Mouse (Mus musculus): ENCODE measurements around the gene Mast4. TPM values are rescaled to one million over a fixed set of nuclear protein-coding genes. Genes with fewer than 3 reads are reported as not detected.

Gene Mast4
- polyA plus RNA-seq, 1 experiment from 2014 or later, result 36.9 TPM

GRCm38 (mm10) chr13:102900531-102900930 lies 433.8 kb downstream of the Mast4 start:
- H3K27me3 ChIP-seq (ENCODE audit: control insufficient read depth, insufficient read depth, low read length), result no peaks in the 10 kb centered on the region
- no peak overlapping the region for H3K4me3 ChIP-seq (ENCODE audit: low read length)
- H3K9me3 ChIP-seq (replicated peaks; ENCODE audit: control insufficient read depth, low read length), result no peaks in the 10 kb centered on the region
- H3K36me3 ChIP-seq (ENCODE audit: control insufficient read depth, insufficient read depth), result no peaks in the 10 kb centered on the region
- no peak overlapping the region for H3K27ac ChIP-seq (ENCODE audit: low read length)
- H3K9ac ChIP-seq (ENCODE audit: low read length), result no peak overlapping the region
- ATAC-seq (replicated peaks; ENCODE audit: extremely low read depth, insufficient read depth, low FRiP score), result no peak
- H3K4me2 ChIP-seq (ENCODE audit: low read depth, low read length), result no peak overlapping the region
- 73% methylated on average over 8 of the region's 8 CpGs for WGBS
- peaks cover 46% of the 10 kb centered on the region for H3K4me1 ChIP-seq (ENCODE audit: control insufficient read depth, insufficient read depth, low read length)

- Histone ChIP-seq H3K27me3 (ENCODE audit: control insufficient read depth, insufficient read depth, low read length) (no peaks in the 10 kb centered on the region), H3K9me3 (replicated peaks; ENCODE audit: control insufficient read depth, low read length) (no peaks in the 10 kb centered on the region), H3K4me3 (ENCODE audit: low read length) (no peak overlapping the region), H3K4me1 (ENCODE audit: control insufficient read depth, insufficient read depth, low read length) (peaks cover 49% of the 10 kb centered on the region), H3K27ac (ENCODE audit: low read length) (no peak overlapping the region), H3K9ac (ENCODE audit: low read length) (no peak overlapping the region), H3K4me2 (ENCODE audit: low read depth, low read length) (no peak overlapping the region), H3K36me3 (ENCODE audit: control insufficient read depth, insufficient read depth) (no peaks in the 10 kb centered on the region)
- no peak for ATAC-seq (replicated peaks; ENCODE audit: extremely low read depth, insufficient read depth, low FRiP score)
- WGBS, result 27% methylated on average over 2 of the region's 2 CpGs
Measured at GRCm38 (mm10) chr13:102900083-102900420, 434.2 kb downstream of the Mast4 start.

GRCm38 (mm10) chr13:102899253-102900082 lies 434.8 kb downstream of the Mast4 start:
- Histone ChIP-seq H3K36me3 (ENCODE audit: control insufficient read depth, insufficient read depth) (no peaks in the 10 kb centered on the region), H3K4me2 (ENCODE audit: low read depth, low read length) (peak overlapping the region; percentile 44), H3K4me3 (ENCODE audit: low read length) (no peak overlapping the region), H3K4me1 (ENCODE audit: control insufficient read depth, insufficient read depth, low read length) (peaks cover 52% of the 10 kb centered on the region), H3K27me3 (ENCODE audit: control insufficient read depth, insufficient read depth, low read length) (no peaks in the 10 kb centered on the region), H3K9me3 (replicated peaks; ENCODE audit: control insufficient read depth, low read length) (no peaks in the 10 kb centered on the region), H3K9ac (ENCODE audit: low read length) (peak overlapping the region; percentile 18), H3K27ac (ENCODE audit: low read length) (peak overlapping the region; percentile 56)
- ATAC-seq (replicated peaks; ENCODE audit: extremely low read depth, insufficient read depth, low FRiP score), result 0 out of 2 replicates have a peak, but pooled peaks have one; percentile 11
- WGBS, result 46% methylated on average over 9 of the region's 9 CpGs

- Histone ChIP-seq H3K4me3 (ENCODE audit: low read length) (no peak overlapping the region), H3K9ac (ENCODE audit: low read length) (peak overlapping the region; percentile 18)
- 31% methylated on average over 15 of the region's 15 CpGs for WGBS
Measured at GRCm38 (mm10) chr13:102898374-102899131, 435.7 kb downstream of the Mast4 start.

GRCm38 (mm10) chr13:102896322-102896721 lies 438.0 kb downstream of the Mast4 start:
- Histone ChIP-seq H3K27me3 (ENCODE audit: control insufficient read depth, insufficient read depth, low read length) (no peaks in the 10 kb centered on the region), H3K4me1 (ENCODE audit: control insufficient read depth, insufficient read depth, low read length) (peaks cover 60% of the 10 kb centered on the region), H3K9me3 (replicated peaks; ENCODE audit: control insufficient read depth, low read length) (no peaks in the 10 kb centered on the region), H3K27ac (ENCODE audit: low read length) (no peak overlapping the region; the same call in 1 of the 2 replicates), H3K4me3 (ENCODE audit: low read length) (no peak overlapping the region), H3K9ac (ENCODE audit: low read length) (no peak overlapping the region), H3K36me3 (ENCODE audit: control insufficient read depth, insufficient read depth) (no peaks in the 10 kb centered on the region), H3K4me2 (ENCODE audit: low read depth, low read length) (no peak overlapping the region)
- no peak for ATAC-seq (replicated peaks; ENCODE audit: extremely low read depth, insufficient read depth, low FRiP score)

More at GRCm38 (mm10) chr13:102898374-102899131, 435.7 kb downstream of the Mast4 start:
- H3K36me3 ChIP-seq (ENCODE audit: control insufficient read depth, insufficient read depth), result no peaks in the 10 kb centered on the region
- peak overlapping the region; percentile 56 for H3K27ac ChIP-seq (ENCODE audit: low read length)
- H3K4me2 ChIP-seq (ENCODE audit: low read depth, low read length), result peak overlapping the region; percentile 44
- ATAC-seq (replicated peaks; ENCODE audit: extremely low read depth, insufficient read depth, low FRiP score), result peak; percentile 65
- H3K9me3 ChIP-seq (replicated peaks; ENCODE audit: control insufficient read depth, low read length), result no peaks in the 10 kb centered on the region
- peaks cover 53% of the 10 kb centered on the region for H3K4me1 ChIP-seq (ENCODE audit: control insufficient read depth, insufficient read depth, low read length)
- no peaks in the 10 kb centered on the region for H3K27me3 ChIP-seq (ENCODE audit: control insufficient read depth, insufficient read depth, low read length)

GRCm38 (mm10) chr13:102895894-102896293 lies 438.4 kb downstream of the Mast4 start:
- H3K4me1 ChIP-seq (ENCODE audit: control insufficient read depth, insufficient read depth, low read length), result peaks cover 60% of the 10 kb centered on the region
- no peak overlapping the region for H3K4me2 ChIP-seq (ENCODE audit: low read depth, low read length)
- no peak for ATAC-seq (replicated peaks; ENCODE audit: extremely low read depth, insufficient read depth, low FRiP score)
- H3K9me3 ChIP-seq (replicated peaks; ENCODE audit: control insufficient read depth, low read length), result no peaks in the 10 kb centered on the region
- no peaks in the 10 kb centered on the region for H3K27me3 ChIP-seq (ENCODE audit: control insufficient read depth, insufficient read depth, low read length)
- H3K36me3 ChIP-seq (ENCODE audit: control insufficient read depth, insufficient read depth), result no peaks in the 10 kb centered on the region
- no peak overlapping the region for H3K9ac ChIP-seq (ENCODE audit: low read length)
- no peak overlapping the region for H3K4me3 ChIP-seq (ENCODE audit: low read length)
- WGBS, result 76% methylated on average over 6 of the region's 6 CpGs
- H3K27ac ChIP-seq (ENCODE audit: low read length), result no peak overlapping the region; the same call in 1 of the 2 replicates

- Histone ChIP-seq H3K4me1 (ENCODE audit: control insufficient read depth, insufficient read depth, low read length) (peaks cover 52% of the 10 kb centered on the region), H3K9me3 (replicated peaks; ENCODE audit: control insufficient read depth, low read length) (no peaks in the 10 kb centered on the region), H3K36me3 (ENCODE audit: control insufficient read depth, insufficient read depth) (no peaks in the 10 kb centered on the region), H3K9ac (ENCODE audit: low read length) (no peak overlapping the region), H3K27me3 (ENCODE audit: control insufficient read depth, insufficient read depth, low read length) (no peaks in the 10 kb centered on the region), H3K4me3 (ENCODE audit: low read length) (no peak overlapping the region), H3K27ac (ENCODE audit: low read length) (peak overlapping the region; percentile 40), H3K4me2 (ENCODE audit: low read depth, low read length) (no peak overlapping the region)
- ATAC-seq (replicated peaks; ENCODE audit: extremely low read depth, insufficient read depth, low FRiP score), result no peak
- 52% methylated on average over 15 of the region's 15 CpGs for WGBS
Measured at GRCm38 (mm10) chr13:102894287-102895234, 439.7 kb downstream of the Mast4 start.

GRCm38 (mm10) chr13:102892783-102893182 lies 441.5 kb downstream of the Mast4 start:
- H3K4me3 ChIP-seq (ENCODE audit: low read length), result no peak overlapping the region
- no peak overlapping the region for H3K27ac ChIP-seq (ENCODE audit: low read length)

More at GRCm38 (mm10) chr13:102892783-102893182, 441.5 kb downstream of the Mast4 start:
- WGBS, result 59% methylated on average over 3 of the region's 3 CpGs
- no peak for ATAC-seq (replicated peaks; ENCODE audit: extremely low read depth, insufficient read depth, low FRiP score)
- Histone ChIP-seq H3K4me1 (ENCODE audit: control insufficient read depth, insufficient read depth, low read length) (peaks cover 34% of the 10 kb centered on the region), H3K36me3 (ENCODE audit: control insufficient read depth, insufficient read depth) (no peaks in the 10 kb centered on the region), H3K4me2 (ENCODE audit: low read depth, low read length) (no peak overlapping the region), H3K9me3 (replicated peaks; ENCODE audit: control insufficient read depth, low read length) (no peaks in the 10 kb centered on the region), H3K27me3 (ENCODE audit: control insufficient read depth, insufficient read depth, low read length) (no peaks in the 10 kb centered on the region), H3K9ac (ENCODE audit: low read length) (no peak overlapping the region)

Data from heart, embryonic 16.5 days (tissue).